Mouse (Mus musculus) CH12.LX (cell line): ENCODE data around the gene Man1a. TPM values are rescaled to one million over a fixed set of nuclear protein-coding genes. Genes with fewer than 3 reads are reported as not detected.

Experiments
- DNase-seq: peaks from one replicate; pipeline ENCODE4 v3.0.0-alpha.2; 2013; ENCODE audit errors: extremely low read depth
- H3K27ac ChIP-seq: 2 replicates; pipeline ENCODE4 v1.5.1; 2012; ENCODE audit warnings: low read depth, mild to moderate bottlenecking, control low read depth, moderate library complexity; ENCODE audit not compliant: insufficient read depth
- H3K27me3 ChIP-seq: replicated peaks from 2 replicates; pipeline ENCODE3; 2012; ENCODE audit warnings: inconsistent platforms
- H3K36me3 ChIP-seq, 2 experiments: replicated peaks in 1 of 2; 2 replicates each; pipeline versions ENCODE3 to v1.6.1; 2012; ENCODE audit warnings: inconsistent platforms in 1 of 2, low read length in 1 of 2, mild to moderate bottlenecking in 1 of 2, mixed read lengths in 1 of 2, moderate library complexity in 1 of 2; ENCODE audit not compliant: control insufficient read depth in 1 of 2, insufficient read depth in 1 of 2
- H3K4me1 ChIP-seq, 2 experiments: 2 replicates each; pipeline ENCODE4 v1.6.1; 2012; ENCODE audit warnings: inconsistent platforms in 1 of 2, moderate library complexity in 1 of 2; ENCODE audit not compliant: insufficient read depth in 2 of 2, control insufficient read depth in 1 of 2
- H3K4me2 ChIP-seq: 2 replicates; pipeline ENCODE4 v1.6.1; 2012; ENCODE audit warnings: low read depth, mild to moderate bottlenecking, control low read depth; ENCODE audit not compliant: poor library complexity, insufficient read depth, severe bottlenecking
- H3K4me3 ChIP-seq, 3 experiments: fragments of 150-350 bp in 1 of 3; sonication (generic) in 1 of 3; replicated peaks in 1 of 3; 2 replicates each; pipeline versions ENCODE3 to v1.5.1; 2011 to 2012; ENCODE audit warnings: low read depth in 2 of 3, low read length in 2 of 3, mild to moderate bottlenecking in 2 of 3, moderate library complexity in 2 of 3, control low read depth in 1 of 3, improper control_type of control experiment in 1 of 3, inconsistent platforms in 1 of 3, mixed read lengths in 1 of 3; ENCODE audit not compliant: poor library complexity in 1 of 3
- H3K79me2 ChIP-seq: replicated peaks from 2 replicates; pipeline ENCODE4 v1.6.1; 2012; ENCODE audit warnings: mild to moderate bottlenecking, moderate library complexity; ENCODE audit not compliant: control insufficient read depth, poor library complexity, insufficient read depth, severe bottlenecking; ENCODE audit errors: extremely low read depth
- H3K9ac ChIP-seq: 2 replicates; pipeline ENCODE4 v1.6.1; 2012; ENCODE audit warnings: low read depth, mild to moderate bottlenecking, control low read depth, moderate library complexity; ENCODE audit not compliant: insufficient read depth
- H3K9me3 ChIP-seq: replicated peaks from 2 replicates; pipeline ENCODE3; 2012; ENCODE audit warnings: low read length, inconsistent platforms, mixed read lengths
- BHLHE40 ChIP-seq: IDR thresholded peaks from 2 replicates; pipeline ENCODE4 v1.6.1; 2011; ENCODE audit warnings: mild to moderate bottlenecking, low read depth, low read length, improper control_type of control experiment
- CHD2 ChIP-seq: IDR thresholded peaks from 2 replicates; pipeline ENCODE4 v1.6.1; 2011; ENCODE audit warnings: low read length, improper control_type of control experiment
- ETS1 ChIP-seq: conservative IDR thresholded peaks from 2 replicates; pipeline ENCODE4 v1.6.1; 2012; ENCODE audit warnings: low read depth, mild to moderate bottlenecking, inconsistent platforms, low read length, improper control_type of control experiment, moderate library complexity
- IRF4 ChIP-seq: IDR thresholded peaks from 2 replicates; pipeline ENCODE4 v1.6.1; 2014; ENCODE audit warnings: low read depth, mild to moderate bottlenecking, inconsistent platforms, low read length, improper control_type of control experiment
- MAX ChIP-seq: IDR thresholded peaks from 2 replicates; pipeline ENCODE4 v1.6.1; 2011; ENCODE audit warnings: low read length, improper control_type of control experiment
- MEF2A ChIP-seq: IDR thresholded peaks from 2 replicates; pipeline ENCODE4 v1.6.1; 2014; ENCODE audit warnings: low read depth, mild to moderate bottlenecking, inconsistent platforms, low read length, improper control_type of control experiment, borderline replicate concordance
- MXI1 ChIP-seq: IDR thresholded peaks from 2 replicates; pipeline ENCODE4 v1.6.1; 2011; ENCODE audit warnings: mild to moderate bottlenecking, low read depth, low read length, improper control_type of control experiment
- MYC ChIP-seq: IDR thresholded peaks from 2 replicates; pipeline ENCODE4 v1.6.1; 2011; ENCODE audit warnings: low read depth, mild to moderate bottlenecking, improper control_type of control experiment, low read length
- NELFE ChIP-seq: IDR thresholded peaks from 2 replicates; pipeline ENCODE4 v1.6.1; 2011; ENCODE audit warnings: low read depth, low read length, improper control_type of control experiment
- POLR2A ChIP-seq: IDR thresholded peaks from 2 replicates; pipeline ENCODE4 v1.6.1; 2011; ENCODE audit warnings: low read depth, mild to moderate bottlenecking, improper control_type of control experiment, low read length
- POLR2AphosphoS2 ChIP-seq: IDR thresholded peaks from 2 replicates; pipeline ENCODE4 v1.6.1; 2011; ENCODE audit warnings: low read depth, low read length, improper control_type of control experiment
- SIN3A ChIP-seq: IDR thresholded peaks from 2 replicates; pipeline ENCODE4 v1.6.1; 2012; ENCODE audit warnings: low read length, improper control_type of control experiment, inconsistent platforms
- TBP ChIP-seq: conservative IDR thresholded peaks from 2 replicates; pipeline ENCODE4 v1.6.1; 2011; ENCODE audit warnings: low read depth, low read length, improper control_type of control experiment
- TCF12 ChIP-seq: IDR thresholded peaks from 2 replicates; pipeline ENCODE4 v1.6.1; 2014; ENCODE audit warnings: low read depth, mild to moderate bottlenecking, inconsistent platforms, low read length, improper control_type of control experiment
- UBTF ChIP-seq: IDR thresholded peaks from 2 replicates; pipeline ENCODE4 v1.6.1; 2012; ENCODE audit warnings: low read depth, mild to moderate bottlenecking, inconsistent platforms, low read length, improper control_type of control experiment, moderate library complexity
- USF2 ChIP-seq: conservative IDR thresholded peaks from 2 replicates; pipeline ENCODE4 v1.6.1; 2011; ENCODE audit warnings: low read depth, low read length, improper control_type of control experiment
- dilution Hi-C: fragments of 300-500 bp; cut with MboI; formaldehyde crosslinking; loops from 2 replicates; pipeline ENCODE4 v1.14.3; 2020; ENCODE audit warnings: low sequenced_read_pairs; ENCODE audit not compliant: extremely low pct_unique_long_range_greater_than_20kb, extremely low pct_ligation_motif_present
- in situ Hi-C: fragments of 300-500 bp; cut with MboI; formaldehyde crosslinking; loops from 3 replicates; pipeline ENCODE4 v1.14.3; 2019; ENCODE audit warnings: low sequenced_read_pairs, low pct_ligation_motif_present, low pct_unique_long_range_greater_than_20kb, mixed read lengths
- polyA plus RNA-seq: library from polyadenylated mRNA; unstranded; fragments of >175 nt; gene quantifications from 2 replicates; pipeline ENCODE4 v1.2.1, GENCODE M21; 2012; ENCODE audit warnings: low read depth; ENCODE audit not compliant: insufficient read length
- total RNA-seq, 2 experiments: library from RNA; depleted of rRNA; stranded (reverse); fragments of 300-350 nt in 1 of 2; fragments of >200 nt in 1 of 2; gene quantifications; 2 replicates each; pipeline ENCODE4 v1.2.3; 2012 to 2014

Gene Man1a
- total and polyA plus RNA-seq, 3 experiments, result 104 to 211 (median 191) TPM

GRCm38 (mm10) chr10:54005847-54006246 lies 70.6 kb downstream of the Man1a start (continued):
- TF ChIP-seq ETS1, result peak; percentile 92
- TF ChIP-seq SIN3A, result peak; percentile 88; the same call in 1 of the 2 replicates
- TF ChIP-seq POLR2A, result no peak; the same call in 1 of the 2 replicates
- peak; percentile 96 for TF ChIP-seq TCF12
- TF ChIP-seq MYC, result 0 out of 2 replicates have a peak, but pooled peaks have one; percentile 29
- TF ChIP-seq MXI1, result no peak
- peak; percentile 76 for TF ChIP-seq BHLHE40
- no peak for TF ChIP-seq USF2
- TF ChIP-seq, all 38 proteins: peak for 17

- Histone ChIP-seq H3K36me3 (peaks cover 15 to 49% of the 10 kb centered on the region in 2 experiments), H3K9ac (no peak overlapping the region), H3K9me3 (peaks cover 2% of the 10 kb centered on the region), H3K27me3 (no peaks in the 10 kb centered on the region), H3K4me1 (peaks cover 29 to 86% of the 10 kb centered on the region in 2 experiments), H3K4me3 (no peak overlapping the region), H3K4me2 (peak overlapping the region; percentile 6; the same call in 1 of the 2 replicates), H3K79me2 (peaks cover 40% of the 10 kb centered on the region), H3K27ac (peak overlapping the region; percentile 42; the same call in 1 of the 2 replicates)
- TF ChIP-seq MAX, result no peak
- peak; percentile 49; the same call in 1 of the 2 replicates for TF ChIP-seq MEF2A
- in situ Hi-C loops, result no loop called here
- dilution Hi-C loops, result no loop called here
- DNase-seq, result peak; percentile 66
Measured at GRCm38 (mm10) chr10:54002936-54003335, 73.5 kb downstream of the Man1a start.

- no peak overlapping the region for H3K9ac ChIP-seq
- no peak for TF ChIP-seq CHD2
- TF ChIP-seq IRF4, result no peak
- TF ChIP-seq SIN3A, result no peak
- TF ChIP-seq POLR2A, result no peak
- TF ChIP-seq ETS1, result no peak
- TF ChIP-seq TBP, result no peak
- no peak for TF ChIP-seq UBTF
- no peak for TF ChIP-seq NELFE
- TF ChIP-seq POLR2AphosphoS2, result no peak
- TF ChIP-seq, all 38 proteins: peak for 0
- Histone ChIP-seq H3K9me3 (no peaks in the 10 kb centered on the region), H3K27me3 (no peaks in the 10 kb centered on the region), H3K4me2 (no peak overlapping the region), H3K4me1 (peaks cover 3 to 50% of the 10 kb centered on the region in 2 experiments; a peak in 3 of 4 replicates), H3K79me2 (peaks cover 29% of the 10 kb centered on the region), H3K36me3 (peaks cover 16 to 46% of the 10 kb centered on the region in 2 experiments), H3K27ac (no peak overlapping the region), H3K4me3 (no peak overlapping the region)
- dilution Hi-C loops (no loop called here), in situ Hi-C loops (no loop called here)
- no peak for DNase-seq
Measured at GRCm38 (mm10) chr10:53997301-53997700, 79.1 kb downstream of the Man1a start.
